Mouse (Mus musculus) layer of hippocampus, adult 2 months (tissue): Measurements from ENCODE around the gene Zfp426. TPM values are rescaled to one million over a fixed set of nuclear protein-coding genes. Genes with fewer than 3 reads are reported as not detected.
A peak's percentile ranks its signal among the peaks of the same experiment; 100 is the strongest.

ENCODE experiments used
- DNase-seq, 2 experiments: peaks; one replicate each; pipeline ENCODE4 v3.0.0; 2022; ENCODE audit warnings: low spot score in 2 of 2
- H3K27ac ChIP-seq: fragments of 200-600 bp; 2 replicates; pipeline ENCODE4 v1.8.1; 2022
- H3K4me3 ChIP-seq: fragments of 200-600 bp; 2 replicates; pipeline ENCODE4 v1.8.1; 2022; ENCODE audit warnings: mild to moderate bottlenecking
- CTCF ChIP-seq: fragments of 200-600 bp; conservative IDR thresholded peaks from 2 replicates; pipeline ENCODE4 v1.8.1; 2022; ENCODE audit warnings: antibody characterized with exemption, mild to moderate bottlenecking, moderate library complexity
- long read RNA-seq, 2 experiments: library from polyadenylated mRNA; stranded (forward); transcript quantifications; one replicate each; pipeline ENCODE4 v2.0.0; 2021; ENCODE audit warnings: borderline mapping rate in 2 of 2
- total RNA-seq, 2 experiments: library from RNA; stranded (reverse); gene quantifications; 2 replicates each; pipeline ENCODE4 v1.2.3; 2021

Gene Zfp426
- total RNA-seq = 10 to 100 TPM; 23.9 to 29.3 TPM
- long read RNA-seq, experiment 1, partial matches to known transcripts = 2 of 11 reads
- long read RNA-seq, experiment 1, other reads (novel, unspliced or antisense) = 8 of 11 reads
- long read RNA-seq, experiment 2, transcript Zfp426-202 (7 exons, 3,557 nt) = major isoform, 5 of 21 reads
- long read RNA-seq, experiment 2, partial matches to known transcripts = 4 of 21 reads
- long read RNA-seq, experiment 2, other reads (novel, unspliced or antisense) = 12 of 21 reads

GRCm38 (mm10) chr9:20492527-20493233 lies at the start of gene Zfp426:
Zfp426 (minus strand) TSS chr9:20492746.
- Histone ChIP-seq H3K27ac (peak within 1 kb of the TSS; percentile 98), H3K4me3 (peak within 1 kb of the TSS; percentile 99)
- DNase-seq = peak; percentile 81 to 82
- TF ChIP-seq CTCF = no peak

- TF ChIP-seq CTCF = no peak
- no peak overlapping the region for H3K4me3 ChIP-seq
- no peak for DNase-seq
- H3K27ac ChIP-seq = no peak overlapping the region
Observed at GRCm38 (mm10) chr9:20536598-20536997, 44.1 kb upstream of the Zfp426 start.

GRCm38 (mm10) chr9:20534326-20534926 lies 41.9 kb upstream of the Zfp426 start:
- no peak for TF ChIP-seq CTCF
- Histone ChIP-seq H3K4me3 (peak overlapping the region; percentile 17; the same call in 1 of the 2 replicates), H3K27ac (peak overlapping the region; percentile 62; the same call in 1 of the 2 replicates)
- DNase-seq = peak in 1 of 2 experiments; percentile 29

GRCm38 (mm10) chr9:20521306-20521957 lies 28.9 kb upstream of the Zfp426 start, which contains the start of gene Zfp266:
Zfp266 (minus strand) TSS chr9:20521417.
- Histone ChIP-seq H3K4me3 (peak within 1 kb of the TSS; percentile 84), H3K27ac (peak within 1 kb of the TSS; percentile 98)
- DNase-seq = peak; percentile 90
- TF ChIP-seq CTCF = no peak

- no peak for DNase-seq
- H3K27ac ChIP-seq = peak overlapping the region; percentile 98
- no peak for TF ChIP-seq CTCF
- H3K4me3 ChIP-seq = peak overlapping the region; percentile 84
Observed at GRCm38 (mm10) chr9:20520531-20521210, 28.1 kb upstream of the Zfp426 start.

- H3K27ac ChIP-seq = peak overlapping the region; percentile 98; the same call in 1 of the 2 replicates
- no peak for DNase-seq
- no peak for TF ChIP-seq CTCF
Observed at GRCm38 (mm10) chr9:20519949-20520348, 27.4 kb upstream of the Zfp426 start.

GRCm38 (mm10) chr9:20518708-20519107 lies 26.2 kb upstream of the Zfp426 start:
- Histone ChIP-seq H3K27ac (no peak overlapping the region), H3K4me3 (no peak overlapping the region)
- DNase-seq = no peak
- TF ChIP-seq CTCF = no peak

More at GRCm38 (mm10) chr9:20519949-20520348, 27.4 kb upstream of the Zfp426 start:
- H3K4me3 ChIP-seq = peak overlapping the region; percentile 84

- H3K27ac ChIP-seq = no peak overlapping the region
- no peak for DNase-seq
- no peak for TF ChIP-seq CTCF
- no peak overlapping the region for H3K4me3 ChIP-seq
Observed at GRCm38 (mm10) chr9:20517727-20518126, 25.2 kb upstream of the Zfp426 start.

- no peak for DNase-seq
- no peak overlapping the region for H3K4me3 ChIP-seq
- no peak for TF ChIP-seq CTCF
- H3K27ac ChIP-seq = no peak overlapping the region
Observed at GRCm38 (mm10) chr9:20514016-20514415, 21.5 kb upstream of the Zfp426 start.

- Histone ChIP-seq H3K4me3 (no peak overlapping the region), H3K27ac (no peak overlapping the region)
- no peak for TF ChIP-seq CTCF
- no peak for DNase-seq
Observed at GRCm38 (mm10) chr9:20512714-20513113, 20.2 kb upstream of the Zfp426 start.

GRCm38 (mm10) chr9:20511645-20512044 lies 19.1 kb upstream of the Zfp426 start:
- no peak for TF ChIP-seq CTCF
- no peak for DNase-seq
- Histone ChIP-seq H3K27ac (no peak overlapping the region), H3K4me3 (no peak overlapping the region)

- no peak overlapping the region for H3K4me3 ChIP-seq
- no peak overlapping the region for H3K27ac ChIP-seq
- no peak for DNase-seq
- TF ChIP-seq CTCF = no peak
Observed at GRCm38 (mm10) chr9:20510346-20510745, 17.8 kb upstream of the Zfp426 start.

- no peak for DNase-seq
- no peak for TF ChIP-seq CTCF
- Histone ChIP-seq H3K4me3 (no peak overlapping the region), H3K27ac (no peak overlapping the region)
Observed at GRCm38 (mm10) chr9:20509676-20510075, 17.1 kb upstream of the Zfp426 start.
